Mouse (Mus musculus) splenic B cell, adult 2 months (primary cell): ENCODE measurements at regions not wholly inside any gene's neighbourhood (a gene's known extent, or its start where the extent isn't known, plus 50 kb on each side); places are given as distances from the start of the nearest gene placed in this dataset.

ENCODE experiments used
- DNase-seq: peaks from one replicate; pipeline ENCODE4 v3.0.0-alpha.2; 2011; ENCODE audit warnings: low read depth, low spot score
- H3K27me3 ChIP-seq: 2 replicates; pipeline ENCODE4 v1.6.1; 2012; ENCODE audit warnings: mild to moderate bottlenecking, low read length, moderate library complexity, mixed read lengths; ENCODE audit not compliant: control insufficient read depth, poor library complexity, insufficient read depth, severe bottlenecking
- H3K36me3 ChIP-seq: 2 replicates; pipeline ENCODE4 v1.6.1; 2012; ENCODE audit warnings: mild to moderate bottlenecking, low read length, moderate library complexity, mixed read lengths; ENCODE audit not compliant: control insufficient read depth, poor library complexity, insufficient read depth, severe bottlenecking

GRCm38 (mm10) chr3:52815497-52815896, 201.5 kb downstream of the Cog6 start:
- DNase-seq, result no peak
- Histone ChIP-seq H3K27me3 (no peaks in the 10 kb centered on the region), H3K36me3 (no peaks in the 10 kb centered on the region)

GRCm38 (mm10) chr3:52802324-52802723, 214.7 kb downstream of the Cog6 start:
- DNase-seq, result no peak
- H3K36me3 ChIP-seq, result no peaks in the 10 kb centered on the region
- H3K27me3 ChIP-seq, result no peaks in the 10 kb centered on the region

GRCm38 (mm10) chr3:52801446-52801845, 215.6 kb downstream of the Cog6 start:
- no peaks in the 10 kb centered on the region for H3K36me3 ChIP-seq
- DNase-seq, result no peak
- no peaks in the 10 kb centered on the region for H3K27me3 ChIP-seq

- peak; percentile 71 for DNase-seq
- Histone ChIP-seq H3K36me3 (no peaks in the 10 kb centered on the region), H3K27me3 (no peaks in the 10 kb centered on the region)
Observed at GRCm38 (mm10) chr3:52800673-52801072, 216.4 kb downstream of the Cog6 start.

GRCm38 (mm10) chr3:52797801-52798200, 219.2 kb downstream of the Cog6 start:
- no peak for DNase-seq
- Histone ChIP-seq H3K27me3 (no peaks in the 10 kb centered on the region), H3K36me3 (no peaks in the 10 kb centered on the region)

- no peak for DNase-seq
- Histone ChIP-seq H3K27me3 (no peaks in the 10 kb centered on the region), H3K36me3 (no peaks in the 10 kb centered on the region)
Observed at GRCm38 (mm10) chr3:52797164-52797563, 219.9 kb downstream of the Cog6 start.

GRCm38 (mm10) chr3:52794218-52794617, 222.8 kb downstream of the Cog6 start:
- Histone ChIP-seq H3K36me3 (no peaks in the 10 kb centered on the region), H3K27me3 (no peaks in the 10 kb centered on the region)
- no peak for DNase-seq

- Histone ChIP-seq H3K36me3 (no peaks in the 10 kb centered on the region), H3K27me3 (no peaks in the 10 kb centered on the region)
- DNase-seq, result no peak
Observed at GRCm38 (mm10) chr3:52792801-52793200, 224.2 kb downstream of the Cog6 start.

- no peak for DNase-seq
- no peaks in the 10 kb centered on the region for H3K36me3 ChIP-seq
- H3K27me3 ChIP-seq, result no peaks in the 10 kb centered on the region
Observed at GRCm38 (mm10) chr3:52792121-52792520, 224.9 kb downstream of the Cog6 start.

- DNase-seq, result no peak
- no peaks in the 10 kb centered on the region for H3K27me3 ChIP-seq
- H3K36me3 ChIP-seq, result no peaks in the 10 kb centered on the region
Observed at GRCm38 (mm10) chr3:52790942-52791341, 226.1 kb downstream of the Cog6 start.

- Histone ChIP-seq H3K27me3 (no peaks in the 10 kb centered on the region), H3K36me3 (no peaks in the 10 kb centered on the region)
- no peak for DNase-seq
Observed at GRCm38 (mm10) chr3:52787964-52788760, 228.9 kb downstream of the Cog6 start.

- no peaks in the 10 kb centered on the region for H3K36me3 ChIP-seq
- no peaks in the 10 kb centered on the region for H3K27me3 ChIP-seq
- DNase-seq, result no peak
Observed at GRCm38 (mm10) chr3:52785595-52785994, 231.4 kb downstream of the Cog6 start.

- Histone ChIP-seq H3K36me3 (no peaks in the 10 kb centered on the region), H3K27me3 (no peaks in the 10 kb centered on the region)
- DNase-seq, result no peak
Observed at GRCm38 (mm10) chr3:52784476-52784875, 232.6 kb downstream of the Cog6 start.

- no peak for DNase-seq
- Histone ChIP-seq H3K36me3 (no peaks in the 10 kb centered on the region), H3K27me3 (no peaks in the 10 kb centered on the region)
Observed at GRCm38 (mm10) chr3:52782576-52782975, 234.5 kb downstream of the Cog6 start.

GRCm38 (mm10) chr3:52781521-52781920, 235.5 kb downstream of the Cog6 start:
- DNase-seq, result peak; percentile 69
- Histone ChIP-seq H3K36me3 (no peaks in the 10 kb centered on the region), H3K27me3 (no peaks in the 10 kb centered on the region)

- no peak for DNase-seq
- Histone ChIP-seq H3K27me3 (no peaks in the 10 kb centered on the region), H3K36me3 (no peaks in the 10 kb centered on the region)
Observed at GRCm38 (mm10) chr3:52780356-52780755, 236.7 kb downstream of the Cog6 start.
